20 mouse cellular contexts compared by ENCODE assay signal in genomic region chr16:5119385-5119784, GRCm38 (mm10). TPM values are rescaled to one million over a fixed set of nuclear protein-coding genes. Genes with fewer than 3 reads are reported as not detected.
DNase-seq lines count a peak whose midpoint lies in the region; ATAC-seq and TF ChIP-seq lines count a peak whose summit lies in the region.
"Had no signal": no experiment of that assay in that cellular context is flagged by ENCODE, and none has a peak within 500 bp of the region (broad histone marks: within the 10 kb centered on the region; RNA-seq: fewer than 3 reads in every experiment).

No protein-coding gene starts in this region.

- CTCF ChIA-PET in Patski (lab: Charles Lee) = no interaction called here

- TF ChIP-seq CTCF in Patski (IDR thresholded peaks at IDR 0.05) = no peak
- TF ChIP-seq CTCF in lung, postnatal 0 days (IDR thresholded peaks at IDR 0.05) = no peak; the same call in 1 of the 2 replicates

- H3K4me1 ChIP-seq in kidney, embryonic 14.5 days (ENCODE audit: control insufficient read depth, insufficient read depth, low read length) = no peaks in the 10 kb centered on the region
- no peaks in the 10 kb centered on the region for H3K4me1 ChIP-seq in lung, postnatal 0 days (ENCODE audit: insufficient read depth, low read depth, low read length)
- peaks cover 7% of the 10 kb centered on the region; the same call in 1 of the 2 replicates for H3K4me1 ChIP-seq in stomach, embryonic 16.5 days (ENCODE audit: control insufficient read depth, insufficient read depth, low read length)
- H3K4me1 ChIP-seq: forebrain, embryonic 12.5 days had no signal

- H3K4me2 ChIP-seq in kidney, embryonic 14.5 days (replicated peaks; ENCODE audit: low read depth, low read length) = no peak overlapping the region
- no peak overlapping the region for H3K4me2 ChIP-seq in lung, postnatal 0 days (replicated peaks; ENCODE audit: low read depth, low read length)
- H3K4me2 ChIP-seq in stomach, embryonic 16.5 days (ENCODE audit: low read depth, low read length) = no peak overlapping the region
- H3K4me2 ChIP-seq: forebrain, embryonic 12.5 days had no signal

- POLR2A ChIA-PET in Patski (lab: Charles Lee) = interaction anchor here (0.5 kb wide), 1 partner anchor 15 kb away, joined by 3 read pairs; no protein-coding TSS in a partner anchor

- H3K27me3 ChIP-seq in kidney, embryonic 14.5 days (ENCODE audit: control insufficient read depth, insufficient read depth, low read length) = no peaks in the 10 kb centered on the region
- peaks cover 14% of the 10 kb centered on the region for H3K27me3 ChIP-seq in Patski
- 0 out of 2 replicates have a peak, but pooled peaks cover 3% of the 10 kb centered on the region for H3K27me3 ChIP-seq in lung, postnatal 0 days (replicated peaks; ENCODE audit: insufficient read depth, low read length)
- no peaks in the 10 kb centered on the region for H3K27me3 ChIP-seq in stomach, embryonic 16.5 days (ENCODE audit: control insufficient read depth, insufficient read depth, low read length)

- DNase-seq in kidney, adult 18-20 months = no peak
- no peak for DNase-seq in Patski (ENCODE audit: low read depth, low spot score)
- DNase-seq in lung, postnatal 0 days (ENCODE audit: low spot score) = peak; percentile 69
- no peak for DNase-seq in Muller cell, postnatal 12 days (ENCODE audit: inconsistent ontology term)
- DNase-seq: adrenal gland, postnatal 10 days; cerebellum, adult 9-11 months; gastrocnemius, postnatal 14 days; heart, adult 18-20 months; heart, postnatal 36 days; left cerebral cortex, postnatal 4 days; liver; liver, postnatal 0 days; right cerebral cortex, postnatal 14 days; thymus, postnatal 25 days had no signal

- no peak overlapping the region for H3K4me3 ChIP-seq in kidney, embryonic 14.5 days (ENCODE audit: low read length)
- H3K4me3 ChIP-seq in lung, postnatal 0 days (ENCODE audit: low read depth, low read length) = no peak overlapping the region
- H3K4me3 ChIP-seq in stomach, embryonic 16.5 days (replicated peaks; ENCODE audit: low read length) = no peak overlapping the region
- H3K4me3 ChIP-seq: forebrain, embryonic 12.5 days; left cerebral cortex, adult 2 months had no signal

- peak; percentile 96 for TF ChIP-seq EP300 in lung, postnatal 0 days (IDR thresholded peaks at IDR 0.05)

- in situ Hi-C loops in Patski (cut with MboI; ENCODE audit: low pct_unique_long_range_greater_than_20kb) = no loop called here

- H3K27ac ChIP-seq in kidney, embryonic 14.5 days (ENCODE audit: low read depth, low read length) = no peak overlapping the region
- peak overlapping the region; percentile 43 for H3K27ac ChIP-seq in lung, postnatal 0 days (ENCODE audit: low read length)
- peak overlapping the region; percentile 7; the same call in 1 of the 2 replicates for H3K27ac ChIP-seq in stomach, embryonic 16.5 days (ENCODE audit: low read length)
- H3K27ac ChIP-seq: forebrain, embryonic 12.5 days; left cerebral cortex, adult 2 months had no signal

- no peak overlapping the region for H3K9ac ChIP-seq in kidney, embryonic 14.5 days (ENCODE audit: low read depth, low read length)
- H3K9ac ChIP-seq in lung, postnatal 0 days (replicated peaks; ENCODE audit: low read depth) = no peak overlapping the region
- H3K9ac ChIP-seq in stomach, embryonic 16.5 days (ENCODE audit: low read length) = no peak overlapping the region
- H3K9ac ChIP-seq: forebrain, embryonic 12.5 days; liver, postnatal 0 days had no signal

- 76% methylated on average over 4 of the region's 4 CpGs for WGBS in kidney, embryonic 14.5 days
- 59% methylated on average over 4 of the region's 4 CpGs for WGBS in lung, postnatal 0 days
- 69% methylated on average over 4 of the region's 4 CpGs for WGBS in stomach, embryonic 16.5 days

- no peaks in the 10 kb centered on the region for H3K9me3 ChIP-seq in kidney, embryonic 14.5 days (ENCODE audit: control insufficient read depth, low read length)
- H3K9me3 ChIP-seq in lung, postnatal 0 days (ENCODE audit: low read length) = no peaks in the 10 kb centered on the region
- no peaks in the 10 kb centered on the region for H3K9me3 ChIP-seq in stomach, embryonic 16.5 days (replicated peaks; ENCODE audit: control insufficient read depth, low read length)
- H3K9me3 ChIP-seq: forebrain, embryonic 12.5 days had no signal

- H3K36me3 ChIP-seq in kidney, embryonic 14.5 days (ENCODE audit: control insufficient read depth, insufficient read depth, low read length) = no peaks in the 10 kb centered on the region
- H3K36me3 ChIP-seq in lung, postnatal 0 days (ENCODE audit: insufficient read depth, low read length) = no peaks in the 10 kb centered on the region; the same call in 1 of the 2 replicates
- no peaks in the 10 kb centered on the region for H3K36me3 ChIP-seq in stomach, embryonic 16.5 days (ENCODE audit: control insufficient read depth, insufficient read depth, low read length)
- H3K36me3 ChIP-seq: forebrain, embryonic 12.5 days had no signal

- 0 out of 2 replicates have a peak, but pooled peaks have one; percentile 57 for ATAC-seq in kidney, embryonic 14.5 days (ENCODE audit: low FRiP score, low TSS enrichment)
- ATAC-seq in Patski = peak; percentile 78
- peak; percentile 93 for ATAC-seq in lung, postnatal 0 days
- 0 out of 2 replicates have a peak, but pooled peaks have one; percentile 21 for ATAC-seq in stomach, embryonic 16.5 days (ENCODE audit: insufficient read depth, low FRiP score)
- ATAC-seq in activated CD4-positive, CD25-positive, alpha-beta regulatory T cell, adult 4 months = no peak
- ATAC-seq: hindbrain, embryonic 16.5 days; liver, postnatal 0 days had no signal

RNA-seq across cellular contexts. Expression of gene Ppl, which starts 12.8 kb away (rescaled TPM):
- polyA plus RNA-seq in kidney, embryonic 14.5 days (2014; fragmentation: Nextera tagmentation; extraction: Ambion mirVana) = 1.4 and 2.6 TPM in 2 replicates
- polyA plus RNA-seq in Patski (2021) = 0.03 TPM
- polyA plus RNA-seq in lung, postnatal 0 days (2015; fragmentation: Nextera tagmentation; extraction: Ambion mirVana) = 10.4 and 11.0 TPM in 2 replicates
- 62.8 and 101 TPM in 2 replicates for polyA plus RNA-seq in stomach, embryonic 16.5 days (2015; fragmentation: Nextera tagmentation; extraction: Ambion mirVana)
- under 1 TPM in 1 of 2 experiments, not detected in 1; 0.17 TPM for polyA plus RNA-seq in activated CD4-positive, CD25-positive, alpha-beta regulatory T cell, adult 4 months (2017; shearing (Covaris generic))

RNA-seq across cellular contexts. Expression of gene Sec14l5, which starts 27.5 kb away (rescaled TPM):
- polyA plus RNA-seq in kidney, embryonic 14.5 days (2014; fragmentation: Nextera tagmentation; extraction: Ambion mirVana) = not detected in 2 replicates
- not detected for polyA plus RNA-seq in Patski (2021)
- polyA plus RNA-seq in lung, postnatal 0 days (2015; fragmentation: Nextera tagmentation; extraction: Ambion mirVana) = 0.20 and 0.27 TPM in 2 replicates
- polyA plus RNA-seq in stomach, embryonic 16.5 days (2015; fragmentation: Nextera tagmentation; extraction: Ambion mirVana) = 0.09 and 0.27 TPM in 2 replicates
- polyA plus RNA-seq in activated CD4-positive, CD25-positive, alpha-beta regulatory T cell, adult 4 months (2017; shearing (Covaris generic)) = not detected
